Mouse (Mus musculus): ENCODE measurements around the gene Gm20830.
"Not testable (repeated sequence)": the region's sequence is repeated elsewhere in the genome, so short reads cannot be mapped to it uniquely, and the experiment has no call there.

Gene Gm20830

DNA sequence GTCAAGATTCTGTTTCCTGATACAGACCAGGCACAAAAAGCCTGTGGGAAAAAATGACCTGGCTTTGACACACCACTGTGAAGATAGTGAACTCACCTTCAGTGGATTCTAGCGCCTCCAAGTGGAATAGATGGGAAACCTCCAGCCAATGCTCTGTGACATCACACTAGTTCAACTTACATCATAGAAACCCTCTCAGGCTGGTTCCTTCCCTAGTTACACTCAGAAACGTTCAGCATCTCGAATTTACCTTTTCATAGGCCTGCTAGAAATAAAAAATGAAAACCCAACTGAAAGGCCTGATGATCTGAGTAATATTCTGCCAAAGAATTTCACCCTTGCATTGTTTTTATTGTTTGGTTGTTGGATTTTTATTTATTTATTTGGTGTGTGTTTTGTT lies at the start of gene Gm20830:
TSS of gene Gm20830 (minus strand) at position 101 of the 400 bp plus-strand sequence.
- not testable (repeated sequence) for DNase-seq

Data from cerebellum, adult 8-10 months (tissue).